Mouse (Mus musculus): ENCODE results near the gene Iqcc. TPM values are rescaled to one million over a fixed set of nuclear protein-coding genes. Genes with fewer than 3 reads are reported as not detected.

The Iqcc gene
- polyA plus RNA-seq, 1 experiment from 2014 or later = 22.9 TPM

GRCm38 (mm10) chr4:129588865-129589264 lies 30.0 kb downstream of the Iqcc start:
- Histone ChIP-seq H3K4me2 (ENCODE audit: low read depth, low read length) (no peak overlapping the region), H3K4me1 (ENCODE audit: control insufficient read depth, insufficient read depth, low read length) (peaks cover 8% of the 10 kb centered on the region; the same call in 1 of the 2 replicates), H3K36me3 (ENCODE audit: control insufficient read depth, insufficient read depth) (peaks cover 31% of the 10 kb centered on the region), H3K4me3 (ENCODE audit: low read length) (no peak overlapping the region), H3K9ac (ENCODE audit: low read length) (no peak overlapping the region), H3K27me3 (ENCODE audit: control insufficient read depth, insufficient read depth, low read length) (no peaks in the 10 kb centered on the region), H3K9me3 (replicated peaks; ENCODE audit: control insufficient read depth, low read length) (no peaks in the 10 kb centered on the region), H3K27ac (ENCODE audit: low read length) (no peak overlapping the region)
- ATAC-seq (replicated peaks; ENCODE audit: extremely low read depth, insufficient read depth, low FRiP score) = no peak
- 60% methylated on average over 4 of the region's 4 CpGs for WGBS

- H3K27ac ChIP-seq (ENCODE audit: low read length) = no peak overlapping the region
- no peak overlapping the region for H3K9ac ChIP-seq (ENCODE audit: low read length)
- H3K27me3 ChIP-seq (ENCODE audit: control insufficient read depth, insufficient read depth, low read length) = no peaks in the 10 kb centered on the region
- no peaks in the 10 kb centered on the region for H3K9me3 ChIP-seq (replicated peaks; ENCODE audit: control insufficient read depth, low read length)
- no peak overlapping the region for H3K4me2 ChIP-seq (ENCODE audit: low read depth, low read length)
- ATAC-seq (replicated peaks; ENCODE audit: extremely low read depth, insufficient read depth, low FRiP score) = no peak
- WGBS = 59% methylated on average over 1 of the region's 1 CpGs
- no peak overlapping the region for H3K4me3 ChIP-seq (ENCODE audit: low read length)
- H3K36me3 ChIP-seq (ENCODE audit: control insufficient read depth, insufficient read depth) = peaks cover 15% of the 10 kb centered on the region
- peaks cover 8% of the 10 kb centered on the region; the same call in 1 of the 2 replicates for H3K4me1 ChIP-seq (ENCODE audit: control insufficient read depth, insufficient read depth, low read length)
These were observed 32.0 kb downstream of the Iqcc start for GRCm38 (mm10) chr4:129586943-129587342.

GRCm38 (mm10) chr4:129585773-129586172 lies 33.1 kb downstream of the Iqcc start:
- 78% methylated on average over 9 of the region's 9 CpGs for WGBS
- Histone ChIP-seq H3K9me3 (replicated peaks; ENCODE audit: control insufficient read depth, low read length) (no peaks in the 10 kb centered on the region), H3K4me3 (ENCODE audit: low read length) (no peak overlapping the region; the same call in 1 of the 2 replicates), H3K4me1 (ENCODE audit: control insufficient read depth, insufficient read depth, low read length) (peaks cover 8% of the 10 kb centered on the region; the same call in 1 of the 2 replicates), H3K27ac (ENCODE audit: low read length) (no peak overlapping the region), H3K9ac (ENCODE audit: low read length) (no peak overlapping the region; the same call in 1 of the 2 replicates), H3K27me3 (ENCODE audit: control insufficient read depth, insufficient read depth, low read length) (no peaks in the 10 kb centered on the region), H3K4me2 (ENCODE audit: low read depth, low read length) (peak overlapping the region; percentile 85; the same call in 1 of the 2 replicates), H3K36me3 (ENCODE audit: control insufficient read depth, insufficient read depth) (peaks cover 4% of the 10 kb centered on the region)
- no peak for ATAC-seq (replicated peaks; ENCODE audit: extremely low read depth, insufficient read depth, low FRiP score)

- 1% methylated on average over 36 of the region's 36 CpGs for WGBS
- Histone ChIP-seq H3K9me3 (replicated peaks; ENCODE audit: control insufficient read depth, low read length) (no peaks in the 10 kb centered on the region), H3K4me3 (ENCODE audit: low read length) (peak overlapping the region; percentile 62), H3K9ac (ENCODE audit: low read length) (peak overlapping the region; percentile 76), H3K4me1 (ENCODE audit: control insufficient read depth, insufficient read depth, low read length) (peaks cover 8% of the 10 kb centered on the region; the same call in 1 of the 2 replicates), H3K27ac (ENCODE audit: low read length) (peak overlapping the region; percentile 73), H3K27me3 (ENCODE audit: control insufficient read depth, insufficient read depth, low read length) (no peaks in the 10 kb centered on the region), H3K4me2 (ENCODE audit: low read depth, low read length) (peak overlapping the region; percentile 85), H3K36me3 (ENCODE audit: control insufficient read depth, insufficient read depth) (no peaks in the 10 kb centered on the region)
- ATAC-seq (replicated peaks; ENCODE audit: extremely low read depth, insufficient read depth, low FRiP score) = peak; percentile 69
These were observed 33.9 kb downstream of the Iqcc start for GRCm38 (mm10) chr4:129584884-129585608.

GRCm38 (mm10) chr4:129584370-129584769 lies 34.5 kb downstream of the Iqcc start:
- no peaks in the 10 kb centered on the region for H3K36me3 ChIP-seq (ENCODE audit: control insufficient read depth, insufficient read depth)
- peak overlapping the region; percentile 62 for H3K4me3 ChIP-seq (ENCODE audit: low read length)
- no peak; the same call in 1 of the 2 replicates for ATAC-seq (replicated peaks; ENCODE audit: extremely low read depth, insufficient read depth, low FRiP score)
- peaks cover 8% of the 10 kb centered on the region; the same call in 1 of the 2 replicates for H3K4me1 ChIP-seq (ENCODE audit: control insufficient read depth, insufficient read depth, low read length)
- WGBS = 70% methylated on average over 1 of the region's 1 CpGs
- peak overlapping the region; percentile 85 for H3K4me2 ChIP-seq (ENCODE audit: low read depth, low read length)
- no peaks in the 10 kb centered on the region for H3K9me3 ChIP-seq (replicated peaks; ENCODE audit: control insufficient read depth, low read length)
- no peaks in the 10 kb centered on the region for H3K27me3 ChIP-seq (ENCODE audit: control insufficient read depth, insufficient read depth, low read length)
- H3K27ac ChIP-seq (ENCODE audit: low read length) = peak overlapping the region; percentile 73
- peak overlapping the region; percentile 76 for H3K9ac ChIP-seq (ENCODE audit: low read length)

GRCm38 (mm10) chr4:129582251-129582650 lies 36.6 kb downstream of the Iqcc start:
- H3K36me3 ChIP-seq (ENCODE audit: control insufficient read depth, insufficient read depth) = no peaks in the 10 kb centered on the region
- H3K4me1 ChIP-seq (ENCODE audit: control insufficient read depth, insufficient read depth, low read length) = peaks cover 8% of the 10 kb centered on the region; the same call in 1 of the 2 replicates

GRCm38 (mm10) chr4:129580347-129580746 lies 38.6 kb downstream of the Iqcc start:
- WGBS = 67% methylated on average over 7 of the region's 7 CpGs
- Histone ChIP-seq H3K4me3 (ENCODE audit: low read length) (no peak overlapping the region), H3K27ac (ENCODE audit: low read length) (0 out of 2 replicates have a peak overlapping the region, but pooled peaks have one; percentile 22), H3K9ac (ENCODE audit: low read length) (no peak overlapping the region), H3K4me1 (ENCODE audit: control insufficient read depth, insufficient read depth, low read length) (peaks cover 10% of the 10 kb centered on the region; the same call in 1 of the 2 replicates), H3K9me3 (replicated peaks; ENCODE audit: control insufficient read depth, low read length) (no peaks in the 10 kb centered on the region), H3K4me2 (ENCODE audit: low read depth, low read length) (no peak overlapping the region), H3K27me3 (ENCODE audit: control insufficient read depth, insufficient read depth, low read length) (no peaks in the 10 kb centered on the region), H3K36me3 (ENCODE audit: control insufficient read depth, insufficient read depth) (no peaks in the 10 kb centered on the region)
- no peak for ATAC-seq (replicated peaks; ENCODE audit: extremely low read depth, insufficient read depth, low FRiP score)

More at GRCm38 (mm10) chr4:129582251-129582650, 36.6 kb downstream of the Iqcc start:
- Histone ChIP-seq H3K4me2 (ENCODE audit: low read depth, low read length) (no peak overlapping the region), H3K27me3 (ENCODE audit: control insufficient read depth, insufficient read depth, low read length) (no peaks in the 10 kb centered on the region), H3K9ac (ENCODE audit: low read length) (no peak overlapping the region), H3K27ac (ENCODE audit: low read length) (no peak overlapping the region), H3K4me3 (ENCODE audit: low read length) (no peak overlapping the region), H3K9me3 (replicated peaks; ENCODE audit: control insufficient read depth, low read length) (no peaks in the 10 kb centered on the region)
- whole genome bisulfite sequencing = 75% methylated on average over 1 of the region's 1 CpGs
- no peak for ATAC-seq (replicated peaks; ENCODE audit: extremely low read depth, insufficient read depth, low FRiP score)

- H3K27ac ChIP-seq (ENCODE audit: low read length) = peak within 1 kb of the TSS; percentile 70
- H3K9ac ChIP-seq (ENCODE audit: low read length) = peak within 1 kb of the TSS; percentile 6; the same call in 1 of the 2 replicates
- H3K27me3 ChIP-seq (ENCODE audit: control insufficient read depth, insufficient read depth, low read length) = no peaks in the 10 kb centered on the region
- H3K4me2 ChIP-seq (ENCODE audit: low read depth, low read length) = peak within 1 kb of the TSS; percentile 35
- WGBS = 54% methylated on average over 5 of the region's 5 CpGs
- no peak within 1 kb of the TSS for H3K4me3 ChIP-seq (ENCODE audit: low read length)
- 0 out of 2 replicates have a peak, but pooled peaks have one; percentile 16 for ATAC-seq (replicated peaks; ENCODE audit: extremely low read depth, insufficient read depth, low FRiP score)
- H3K4me1 ChIP-seq (ENCODE audit: control insufficient read depth, insufficient read depth, low read length) = peaks cover 7% of the 10 kb centered on the region
- no peaks in the 10 kb centered on the region for H3K36me3 ChIP-seq (ENCODE audit: control insufficient read depth, insufficient read depth)
- H3K9me3 ChIP-seq (replicated peaks; ENCODE audit: control insufficient read depth, low read length) = no peaks in the 10 kb centered on the region
These were observed 40.4 kb downstream of the Iqcc start, which contains the start of gene Fam167b for GRCm38 (mm10) chr4:129578466-129578865. Gene Fam167b (minus strand): TSS chr4:129578549.

- H3K4me3 ChIP-seq (ENCODE audit: low read length) = no peak overlapping the region
- no peaks in the 10 kb centered on the region for H3K27me3 ChIP-seq (ENCODE audit: control insufficient read depth, insufficient read depth, low read length)
- H3K4me2 ChIP-seq (ENCODE audit: low read depth, low read length) = peak overlapping the region; percentile 35
- 81% methylated on average over 7 of the region's 7 CpGs for WGBS
- peak overlapping the region; percentile 70 for H3K27ac ChIP-seq (ENCODE audit: low read length)
- no peak for ATAC-seq (replicated peaks; ENCODE audit: extremely low read depth, insufficient read depth, low FRiP score)
- H3K9me3 ChIP-seq (replicated peaks; ENCODE audit: control insufficient read depth, low read length) = no peaks in the 10 kb centered on the region
- peaks cover 8% of the 10 kb centered on the region for H3K4me1 ChIP-seq (ENCODE audit: control insufficient read depth, insufficient read depth, low read length)
- no peak overlapping the region for H3K9ac ChIP-seq (ENCODE audit: low read length)
- no peaks in the 10 kb centered on the region for H3K36me3 ChIP-seq (ENCODE audit: control insufficient read depth, insufficient read depth)
These were observed 41.2 kb downstream of the Iqcc start for GRCm38 (mm10) chr4:129577688-129578087.
